In the genomic region with DNA sequence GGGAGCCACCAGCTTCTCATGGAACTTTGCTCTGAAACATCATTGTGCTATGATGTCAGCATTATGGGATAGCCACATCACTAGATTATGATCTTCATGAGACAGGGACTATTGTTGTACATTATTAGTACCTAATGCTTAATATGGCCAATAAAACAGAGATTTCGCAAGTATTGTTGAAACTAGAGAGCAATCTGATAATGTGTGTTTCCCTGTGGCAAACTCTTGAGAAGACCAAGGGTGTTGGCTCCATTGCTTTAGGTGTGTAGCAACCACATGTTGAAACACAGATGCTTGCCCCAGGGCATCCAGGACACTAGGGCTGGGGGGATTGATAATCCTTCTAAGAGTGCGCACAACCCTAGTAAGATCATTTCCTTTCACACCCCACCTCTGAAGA, we compare ENCODE assay signal across 21 mouse cellular contexts. TPM values are rescaled to one million over a fixed set of nuclear protein-coding genes. Genes with fewer than 3 reads are reported as not detected.
DNase-seq lines count a peak whose midpoint lies in the region; ATAC-seq lines count a peak whose summit lies in the region.
"Had no signal": no experiment of that assay in that cellular context is flagged by ENCODE, and none has a peak within 500 bp of the region (broad histone marks: within the 10 kb centered on the region; RNA-seq: fewer than 3 reads in every experiment).

No protein-coding gene starts in this region.

- no peaks in the 10 kb centered on the region for H3K4me1 ChIP-seq in midbrain, embryonic 11.5 days (ENCODE audit: control insufficient read depth, insufficient read depth, low read length)
- H3K4me1 ChIP-seq in midbrain, embryonic 14.5 days (ENCODE audit: control insufficient read depth, insufficient read depth, low read length): no peaks in the 10 kb centered on the region

- H3K27me3 ChIP-seq in midbrain, embryonic 11.5 days (ENCODE audit: control insufficient read depth, insufficient read depth, low read length): no peaks in the 10 kb centered on the region
- no peaks in the 10 kb centered on the region for H3K27me3 ChIP-seq in midbrain, embryonic 14.5 days (ENCODE audit: control insufficient read depth, insufficient read depth, low read length)
- H3K27me3 ChIP-seq: CH12.LX, Patski had no signal

- WGBS in midbrain, embryonic 11.5 days: 94% methylated on average over 2 of the region's 2 CpGs
- WGBS in midbrain, embryonic 14.5 days: 96% methylated on average over 2 of the region's 2 CpGs

- no peaks in the 10 kb centered on the region for H3K9me3 ChIP-seq in midbrain, embryonic 11.5 days (ENCODE audit: control insufficient read depth, low read length)
- no peaks in the 10 kb centered on the region for H3K9me3 ChIP-seq in midbrain, embryonic 14.5 days (ENCODE audit: control insufficient read depth, low read length)

- DNase-seq in midbrain, embryonic 11.5 days (ENCODE audit: low spot score, missing footprints): peak; percentile 53
- DNase-seq in midbrain, embryonic 14.5 days: no peak
- peak; percentile 65 for DNase-seq in fat pad, adult 2 months (ENCODE audit: extremely low read depth, low read depth, low spot score)
- DNase-seq in gonadal fat pad, adult 2 months (ENCODE audit: low read depth): peak; percentile 61
- DNase-seq in spleen, adult 12 weeks (ENCODE audit: low spot score): no peak
- no peak for DNase-seq in left cerebral cortex, adult 9 months (ENCODE audit: low spot score in 2 of 2)
- DNase-seq: adrenal gland, adult 2 months; adrenal gland, adult 8-10 months; adrenal gland, postnatal 10 days; adrenal gland, postnatal 14 days; adrenal gland, postnatal 25 days; adrenal gland, postnatal 36 days; B cell, adult 2 months; cerebellum, adult 11 months; cerebellum, adult 11-12 months; cerebellum, adult 18-20 months had no signal

- H3K27ac ChIP-seq in midbrain, embryonic 11.5 days (ENCODE audit: low read depth, low read length): no peak overlapping the region
- H3K27ac ChIP-seq in midbrain, embryonic 14.5 days (replicated peaks; ENCODE audit: low read depth, low read length): no peak overlapping the region

- no peak for ATAC-seq in midbrain, embryonic 11.5 days (ENCODE audit: low FRiP score)
- no peak for ATAC-seq in midbrain, embryonic 14.5 days (ENCODE audit: low FRiP score, low TSS enrichment)
- ATAC-seq: activated CD4-positive, CD25-positive, alpha-beta regulatory T cell, adult 4 months; CD4-positive, CD25-positive, alpha-beta regulatory T cell, adult 4 months; Patski had no signal

- H3K9ac ChIP-seq in midbrain, embryonic 11.5 days (ENCODE audit: low read length): no peak overlapping the region
- no peak overlapping the region for H3K9ac ChIP-seq in midbrain, embryonic 14.5 days (replicated peaks; ENCODE audit: low read length)

- no peak overlapping the region for H3K4me3 ChIP-seq in midbrain, embryonic 11.5 days (ENCODE audit: low read depth, low read length)
- no peak overlapping the region for H3K4me3 ChIP-seq in midbrain, embryonic 14.5 days (replicated peaks; ENCODE audit: low read depth, low read length)

- no peaks in the 10 kb centered on the region for H3K36me3 ChIP-seq in midbrain, embryonic 11.5 days (ENCODE audit: control insufficient read depth, insufficient read depth, low read length)
- no peaks in the 10 kb centered on the region for H3K36me3 ChIP-seq in midbrain, embryonic 14.5 days (ENCODE audit: control insufficient read depth, insufficient read depth, low read length)
- H3K36me3 ChIP-seq: G1E had no signal

- H3K4me2 ChIP-seq in midbrain, embryonic 11.5 days: no peak overlapping the region
- H3K4me2 ChIP-seq in midbrain, embryonic 14.5 days (ENCODE audit: low read length): no peak overlapping the region

RNA-seq across cellular contexts. Expression of gene Galnt3, which starts 44.1 kb away (rescaled TPM):
- 0.37 and 1.1 TPM in 2 replicates for polyA plus RNA-seq in midbrain, embryonic 11.5 days (2014; fragmentation: Nextera tagmentation; extraction: Ambion mirVana)
- 0.80 and 1.5 TPM in 2 replicates for polyA plus RNA-seq in midbrain, embryonic 14.5 days (2014; fragmentation: Nextera tagmentation; extraction: Ambion mirVana)
- polyA plus RNA-seq in gonadal fat pad, adult 2 months (2012; rRNA removed): 7.3 and 11.5 TPM in 2 replicates
- polyA plus RNA-seq: G1E had no signal

Comparison
In these comparisons a context has a peak if more than half of its experiments do, and no peak if none do; other contexts are left out.
1. DNase-seq: peak in midbrain, embryonic 11.5 days (single experiment), fat pad, adult 2 months (single experiment) and gonadal fat pad, adult 2 months (single experiment); none in midbrain, embryonic 14.5 days (single experiment), spleen, adult 12 weeks (single experiment) and left cerebral cortex, adult 9 months (0 of 2).